Mouse (Mus musculus) neural tube, embryonic 13.5 days (tissue): Measurements from ENCODE around the gene Cavin4. TPM values are rescaled to one million over a fixed set of nuclear protein-coding genes. Genes with fewer than 3 reads are reported as not detected.

Source experiments
- ATAC-seq: fragments of 200-750 bp; cut with Nextera tagmentation; 2 replicates; pipeline ENCODE4 v1.8.0; 2017; ENCODE audit warnings: low read depth, mild to moderate bottlenecking, moderate TSS enrichment, moderate library complexity
- H3K27ac ChIP-seq: fragments of 300-500 bp; sonication (generic); replicated peaks from 2 replicates; pipeline ENCODE4 v1.5.1; 2015; ENCODE audit warnings: moderate library complexity, mild to moderate bottlenecking, inconsistent platforms
- H3K27me3 ChIP-seq: fragments of 300-500 bp; sonication (generic); 2 replicates; pipeline ENCODE4 v1.6.1; 2015; ENCODE audit warnings: mild to moderate bottlenecking, inconsistent platforms
- H3K36me3 ChIP-seq: fragments of 300-500 bp; sonication (generic); 2 replicates; pipeline ENCODE4 v1.6.1; 2015; ENCODE audit warnings: mild to moderate bottlenecking, inconsistent platforms
- H3K4me1 ChIP-seq: fragments of 300-500 bp; sonication (generic); replicated peaks from 2 replicates; pipeline ENCODE4 v1.6.1; 2015; ENCODE audit warnings: inconsistent platforms
- H3K4me2 ChIP-seq: fragments of 300-500 bp; sonication (generic); 2 replicates; pipeline ENCODE4 v1.6.1; 2015; ENCODE audit warnings: inconsistent platforms, mild to moderate bottlenecking, moderate library complexity
- H3K4me3 ChIP-seq: fragments of 300-500 bp; sonication (generic); 2 replicates; pipeline ENCODE4 v1.5.1; 2015; ENCODE audit warnings: mild to moderate bottlenecking, inconsistent platforms
- H3K9ac ChIP-seq: fragments of 300-500 bp; sonication (generic); 2 replicates; pipeline ENCODE4 v1.6.1; 2015; ENCODE audit warnings: moderate library complexity, mild to moderate bottlenecking, inconsistent platforms
- H3K9me3 ChIP-seq: fragments of 300-500 bp; sonication (generic); 2 replicates; pipeline ENCODE4 v1.6.1; 2016; ENCODE audit warnings: inconsistent platforms
- WGBS: fragments of 180-500 bp; shearing (Covaris S2); methylation state at CpG from one replicate; pipeline ENCODE4 v1.1.7; 2015; 5-methylcytosine and 5-hydroxymethylcytosine counted together
- polyA plus RNA-seq: library from polyadenylated mRNA; unstranded; fragments of >200 nt; fragmentation: Nextera tagmentation; extraction: Ambion mirVana; gene quantifications from 2 replicates; pipeline ENCODE4 v1.2.1, GENCODE M21; 2015

Gene Cavin4
- polyA plus RNA-seq = 1.8 and 1.9 TPM in 2 replicates

- Histone ChIP-seq H3K4me2 (no peak within 1 kb of the TSS), H3K9me3 (no peaks in the 10 kb centered on the region), H3K4me3 (no peak within 1 kb of the TSS), H3K4me1 (no peaks in the 10 kb centered on the region), H3K36me3 (peaks cover 68% of the 10 kb centered on the region), H3K27me3 (no peaks in the 10 kb centered on the region), H3K27ac (no peak within 1 kb of the TSS), H3K9ac (no peak within 1 kb of the TSS)
- WGBS = 91% methylated on average over 10 of the region's 10 CpGs
- ATAC-seq = no peak
Observed at GRCm38 (mm10) chr4:48663271-48663670, at the start of gene Cavin4. TSS of gene Cavin4 (plus strand) at chr4:48663514.

- Histone ChIP-seq H3K27me3 (no peaks in the 10 kb centered on the region), H3K9ac (no peak overlapping the region), H3K27ac (no peak overlapping the region), H3K4me3 (no peak overlapping the region), H3K9me3 (no peaks in the 10 kb centered on the region), H3K4me2 (no peak overlapping the region), H3K4me1 (no peaks in the 10 kb centered on the region), H3K36me3 (peaks cover 65% of the 10 kb centered on the region)
- WGBS = 81% methylated on average over 4 of the region's 4 CpGs
- ATAC-seq = no peak
Observed at GRCm38 (mm10) chr4:48615483-48615882, 47.8 kb upstream of the Cavin4 start.

- Histone ChIP-seq H3K4me3 (no peak overlapping the region), H3K4me2 (no peak overlapping the region), H3K4me1 (no peaks in the 10 kb centered on the region), H3K9ac (no peak overlapping the region), H3K9me3 (no peaks in the 10 kb centered on the region), H3K27ac (no peak overlapping the region), H3K36me3 (peaks cover 60% of the 10 kb centered on the region), H3K27me3 (no peaks in the 10 kb centered on the region)
- no peak for ATAC-seq
- WGBS = 95% methylated on average over 15 of the region's 15 CpGs
Observed at GRCm38 (mm10) chr4:48617201-48617600, 46.1 kb upstream of the Cavin4 start.

- peaks cover 65% of the 10 kb centered on the region for H3K36me3 ChIP-seq
- 0 out of 2 replicates have a peak, but pooled peaks have one; percentile 29 for ATAC-seq
- WGBS = 86% methylated on average over 6 of the region's 6 CpGs
Observed at GRCm38 (mm10) chr4:48620121-48620520, 43.2 kb upstream of the Cavin4 start.

GRCm38 (mm10) chr4:48622246-48622645, 41.1 kb upstream of the Cavin4 start:
- Histone ChIP-seq H3K4me2 (no peak overlapping the region), H3K36me3 (peaks cover 61% of the 10 kb centered on the region), H3K4me3 (no peak overlapping the region), H3K9me3 (no peaks in the 10 kb centered on the region), H3K4me1 (no peaks in the 10 kb centered on the region), H3K27ac (no peak overlapping the region), H3K27me3 (no peaks in the 10 kb centered on the region), H3K9ac (no peak overlapping the region)
- WGBS = 95% methylated on average over 6 of the region's 6 CpGs
- ATAC-seq = no peak

More at GRCm38 (mm10) chr4:48620121-48620520, 43.2 kb upstream of the Cavin4 start:
- no peak overlapping the region for H3K4me3 ChIP-seq
- no peaks in the 10 kb centered on the region for H3K4me1 ChIP-seq
- no peak overlapping the region for H3K27ac ChIP-seq
- no peaks in the 10 kb centered on the region for H3K27me3 ChIP-seq
- H3K4me2 ChIP-seq = no peak overlapping the region
- H3K9ac ChIP-seq = no peak overlapping the region
- H3K9me3 ChIP-seq = no peaks in the 10 kb centered on the region

GRCm38 (mm10) chr4:48622946-48623345, 40.4 kb upstream of the Cavin4 start:
- Histone ChIP-seq H3K27me3 (no peaks in the 10 kb centered on the region), H3K9me3 (no peaks in the 10 kb centered on the region), H3K36me3 (peaks cover 62% of the 10 kb centered on the region), H3K27ac (no peak overlapping the region), H3K4me3 (no peak overlapping the region), H3K4me1 (no peaks in the 10 kb centered on the region), H3K4me2 (no peak overlapping the region), H3K9ac (no peak overlapping the region)
- 98% methylated on average over 7 of the region's 7 CpGs for WGBS
- no peak for ATAC-seq

- Histone ChIP-seq H3K4me2 (no peak overlapping the region), H3K4me1 (no peaks in the 10 kb centered on the region), H3K27ac (no peak overlapping the region), H3K36me3 (peaks cover 67% of the 10 kb centered on the region), H3K27me3 (no peaks in the 10 kb centered on the region), H3K4me3 (no peak overlapping the region), H3K9ac (no peak overlapping the region), H3K9me3 (no peaks in the 10 kb centered on the region)
- WGBS = 62% methylated on average over 6 of the region's 6 CpGs
- no peak for ATAC-seq
Observed at GRCm38 (mm10) chr4:48624961-48625360, 38.4 kb upstream of the Cavin4 start.

GRCm38 (mm10) chr4:48625836-48626235, 37.5 kb upstream of the Cavin4 start:
- H3K9me3 ChIP-seq = no peaks in the 10 kb centered on the region
- H3K9ac ChIP-seq = no peak overlapping the region
- no peak overlapping the region for H3K4me2 ChIP-seq
- H3K27me3 ChIP-seq = no peaks in the 10 kb centered on the region
- H3K4me1 ChIP-seq = no peaks in the 10 kb centered on the region
- no peak for ATAC-seq
- H3K27ac ChIP-seq = no peak overlapping the region
- WGBS = 75% methylated on average over 9 of the region's 9 CpGs
- H3K4me3 ChIP-seq = no peak overlapping the region
- peaks cover 69% of the 10 kb centered on the region for H3K36me3 ChIP-seq

GRCm38 (mm10) chr4:48629445-48629844, 33.9 kb upstream of the Cavin4 start:
- Histone ChIP-seq H3K27ac (no peak overlapping the region), H3K9me3 (no peaks in the 10 kb centered on the region), H3K9ac (no peak overlapping the region), H3K4me2 (no peak overlapping the region), H3K27me3 (no peaks in the 10 kb centered on the region), H3K4me1 (no peaks in the 10 kb centered on the region), H3K4me3 (no peak overlapping the region), H3K36me3 (peaks cover 53% of the 10 kb centered on the region)
- ATAC-seq = no peak
- WGBS = 91% methylated on average over 13 of the region's 13 CpGs

- Histone ChIP-seq H3K9ac (no peak overlapping the region), H3K36me3 (peaks cover 56% of the 10 kb centered on the region), H3K9me3 (no peaks in the 10 kb centered on the region), H3K27ac (no peak overlapping the region), H3K4me2 (no peak overlapping the region), H3K27me3 (no peaks in the 10 kb centered on the region), H3K4me1 (no peaks in the 10 kb centered on the region; the same call in 1 of the 2 replicates), H3K4me3 (no peak overlapping the region)
- no peak for ATAC-seq
- whole genome bisulfite sequencing = 78% methylated on average over 6 of the region's 6 CpGs
Observed at GRCm38 (mm10) chr4:48633529-48633928, 29.8 kb upstream of the Cavin4 start.

- peaks cover 56% of the 10 kb centered on the region for H3K36me3 ChIP-seq
- no peaks in the 10 kb centered on the region for H3K9me3 ChIP-seq
- H3K4me3 ChIP-seq = no peak overlapping the region
- no peaks in the 10 kb centered on the region for H3K27me3 ChIP-seq
- H3K9ac ChIP-seq = no peak overlapping the region
- H3K4me2 ChIP-seq = no peak overlapping the region
- H3K27ac ChIP-seq = no peak overlapping the region
- H3K4me1 ChIP-seq = no peaks in the 10 kb centered on the region; the same call in 1 of the 2 replicates
- ATAC-seq = no peak
- WGBS = 72% methylated on average over 2 of the region's 2 CpGs
Observed at GRCm38 (mm10) chr4:48634058-48634457, 29.3 kb upstream of the Cavin4 start.

- Histone ChIP-seq H3K27ac (no peak overlapping the region), H3K4me1 (no peaks in the 10 kb centered on the region; the same call in 1 of the 2 replicates), H3K9ac (no peak overlapping the region), H3K4me3 (no peak overlapping the region), H3K9me3 (no peaks in the 10 kb centered on the region), H3K4me2 (no peak overlapping the region), H3K36me3 (peaks cover 66% of the 10 kb centered on the region), H3K27me3 (no peaks in the 10 kb centered on the region)
- WGBS = 94% methylated on average over 13 of the region's 13 CpGs
- ATAC-seq = no peak
Observed at GRCm38 (mm10) chr4:48636831-48637230, 26.5 kb upstream of the Cavin4 start.

GRCm38 (mm10) chr4:48638132-48638531, 25.2 kb upstream of the Cavin4 start:
- Histone ChIP-seq H3K27ac (no peak overlapping the region), H3K4me2 (no peak overlapping the region), H3K36me3 (peaks cover 76% of the 10 kb centered on the region), H3K4me3 (no peak overlapping the region), H3K9ac (no peak overlapping the region), H3K4me1 (no peaks in the 10 kb centered on the region; the same call in 1 of the 2 replicates), H3K27me3 (no peaks in the 10 kb centered on the region), H3K9me3 (no peaks in the 10 kb centered on the region)
- ATAC-seq = no peak
- WGBS = 79% methylated on average over 10 of the region's 10 CpGs
